Mouse (Mus musculus): ENCODE results near the gene Polr2c.

DNA sequence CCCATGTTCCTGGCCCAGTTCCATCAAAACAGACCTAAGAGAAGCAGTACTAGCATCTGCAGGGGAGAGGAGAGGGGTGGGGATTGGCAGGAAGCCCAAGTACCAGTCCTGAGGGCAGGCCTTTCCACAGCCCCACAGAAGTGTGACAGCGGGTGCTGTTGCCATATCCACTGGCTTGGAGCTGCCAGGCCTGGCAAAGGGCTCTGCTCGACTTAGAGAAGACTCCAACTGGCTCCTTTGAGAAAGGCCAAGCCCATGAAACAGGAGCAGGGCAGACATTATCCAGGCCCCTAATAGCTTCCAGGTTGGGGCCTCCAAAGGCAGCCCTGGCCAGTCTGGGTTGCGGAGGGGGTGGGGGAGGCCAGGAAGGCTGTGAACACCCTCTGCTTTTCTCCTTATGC, 57.5 kb downstream of the Polr2c start:
- no peak for TF ChIP-seq CTCF (IDR thresholded peaks at IDR 0.05; ENCODE audit: borderline replicate concordance, extremely low read depth, insufficient read depth, insufficient read length)
- no peak for TF ChIP-seq POLR2A (IDR thresholded peaks at IDR 0.05; ENCODE audit: borderline replicate concordance, extremely low read depth, insufficient read depth, insufficient read length, poor library complexity, severe bottlenecking)
